Mouse (Mus musculus) kidney, postnatal 0 days (tissue): ENCODE measurements around the gene Wdsub1. TPM values are rescaled to one million over a fixed set of nuclear protein-coding genes. Genes with fewer than 3 reads are reported as not detected.
A peak's percentile ranks its signal among the peaks of the same experiment; 100 is the strongest.

Experiments used
- ATAC-seq: fragments of 200-750 bp; cut with Nextera tagmentation; replicated peaks from 2 replicates; pipeline ENCODE4 v1.8.0; 2017; ENCODE audit warnings: low read depth, moderate number of reproducible peaks, moderate TSS enrichment, moderate library complexity; ENCODE audit not compliant: low FRiP score
- DNase-seq: peaks from one replicate; pipeline ENCODE4 v3.0.0-alpha.2; 2016; ENCODE audit warnings: low spot score
- H3K27ac ChIP-seq: fragments of 300-500 bp; sonication (generic); 2 replicates; pipeline ENCODE4 v1.5.1; 2014; ENCODE audit warnings: mild to moderate bottlenecking
- H3K27me3 ChIP-seq: fragments of 300-500 bp; sonication (generic); 2 replicates; pipeline ENCODE4 v1.6.1; 2014; ENCODE audit warnings: low read length, mixed read lengths; ENCODE audit not compliant: insufficient read depth
- H3K36me3 ChIP-seq: fragments of 300-500 bp; sonication (generic); 2 replicates; pipeline ENCODE4 v1.6.1; 2014; ENCODE audit warnings: low read length, mixed read lengths; ENCODE audit not compliant: insufficient read depth
- H3K4me1 ChIP-seq: fragments of 300-500 bp; sonication (generic); replicated peaks from 2 replicates; pipeline ENCODE4 v1.6.1; 2014; ENCODE audit warnings: antibody characterized with exemption, low read length, mixed read lengths; ENCODE audit not compliant: insufficient read depth
- H3K4me2 ChIP-seq: fragments of 300-500 bp; sonication (generic); 2 replicates; pipeline ENCODE4 v1.6.1; 2014; ENCODE audit warnings: mild to moderate bottlenecking, low read length, moderate library complexity, mixed read lengths
- H3K4me3 ChIP-seq: fragments of 300-500 bp; sonication (generic); replicated peaks from 2 replicates; pipeline ENCODE4 v1.5.1; 2014; ENCODE audit warnings: low read depth, low read length
- H3K9ac ChIP-seq: fragments of 300-500 bp; sonication (generic); 2 replicates; pipeline ENCODE4 v1.6.1; 2014; ENCODE audit warnings: low read depth, low read length
- H3K9me3 ChIP-seq: fragments of 300-500 bp; sonication (generic); replicated peaks from 2 replicates; pipeline ENCODE4 v1.6.1; 2016; ENCODE audit warnings: low read length, inconsistent platforms, mixed read lengths
- CTCF ChIP-seq: IDR thresholded peaks from 2 replicates; pipeline ENCODE4 v1.5.1; 2016; ENCODE audit warnings: antibody characterized with exemption, low read depth, mild to moderate bottlenecking, moderate library complexity
- WGBS: fragments of 180-500 bp; shearing (Covaris S2); extraction: QIAGEN DNeasy Blood & Tissue Kit; methylation state at CpG from one replicate; pipeline ENCODE4 v1.1.7; 2014; 5-methylcytosine and 5-hydroxymethylcytosine counted together
- polyA plus RNA-seq: library from polyadenylated mRNA; unstranded; fragments of >200 nt; fragmentation: Nextera tagmentation; extraction: Ambion mirVana; gene quantifications from 2 replicates; pipeline ENCODE4 v1.2.1, GENCODE M21; 2015

Gene Wdsub1
- polyA plus RNA-seq, 1 experiment from 2014 or later = 39.2 TPM

DNA sequence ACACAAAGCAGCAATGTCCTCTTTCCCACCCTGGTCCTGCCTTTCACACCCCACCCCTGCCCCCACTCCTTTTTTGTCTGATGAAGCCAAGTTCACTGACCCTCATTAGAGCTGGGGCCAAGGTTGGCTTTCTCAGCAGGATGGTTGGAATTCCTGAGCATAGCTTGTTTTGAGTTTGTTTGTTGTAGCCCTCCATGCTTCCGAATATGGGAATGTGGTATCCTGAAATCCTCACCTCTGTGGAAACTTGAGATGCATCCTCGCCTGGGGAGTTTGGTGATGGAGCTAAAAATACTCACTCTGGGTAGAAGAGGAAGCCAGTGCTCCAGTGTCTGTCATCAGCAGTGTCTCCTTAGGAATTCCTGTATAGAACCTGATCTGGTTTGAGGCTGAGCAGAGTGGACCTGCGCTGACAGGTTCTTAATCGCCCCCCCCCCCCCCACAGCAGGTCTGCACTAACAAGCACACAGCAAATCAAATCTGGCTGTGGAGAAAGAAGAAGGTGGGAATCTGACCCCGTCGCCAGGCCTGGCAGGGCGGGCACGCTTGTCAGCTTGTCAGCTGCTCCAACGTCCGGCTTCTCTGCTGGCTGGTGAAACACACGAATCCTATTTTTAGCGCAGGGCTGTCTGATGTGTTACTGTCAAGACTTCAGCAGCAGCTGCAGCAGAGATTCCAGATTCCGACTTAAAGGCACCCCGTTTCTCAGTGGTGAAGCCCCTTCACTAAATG lies 53.4 kb downstream of the Wdsub1 start:
- peak overlapping the region; percentile 75 for H3K27ac ChIP-seq
- 0 out of 2 replicates have a peak overlapping the region, but pooled peaks have one; percentile 4 for H3K4me2 ChIP-seq
- no peaks in the 10 kb centered on the region for H3K27me3 ChIP-seq
- 0 out of 2 replicates have a peak overlapping the region, but pooled peaks have one; percentile 2 for H3K9ac ChIP-seq
- ATAC-seq = peak; percentile 73
- peak; percentile 89 for DNase-seq
- no peaks in the 10 kb centered on the region for H3K9me3 ChIP-seq
- H3K4me3 ChIP-seq = no peak overlapping the region
- H3K36me3 ChIP-seq = peaks cover 32% of the 10 kb centered on the region; the same call in 1 of the 2 replicates
- H3K4me1 ChIP-seq = peaks cover 21% of the 10 kb centered on the region
- WGBS = 17% methylated on average over 14 of the region's 14 CpGs
- TF ChIP-seq CTCF = no peak

DNA sequence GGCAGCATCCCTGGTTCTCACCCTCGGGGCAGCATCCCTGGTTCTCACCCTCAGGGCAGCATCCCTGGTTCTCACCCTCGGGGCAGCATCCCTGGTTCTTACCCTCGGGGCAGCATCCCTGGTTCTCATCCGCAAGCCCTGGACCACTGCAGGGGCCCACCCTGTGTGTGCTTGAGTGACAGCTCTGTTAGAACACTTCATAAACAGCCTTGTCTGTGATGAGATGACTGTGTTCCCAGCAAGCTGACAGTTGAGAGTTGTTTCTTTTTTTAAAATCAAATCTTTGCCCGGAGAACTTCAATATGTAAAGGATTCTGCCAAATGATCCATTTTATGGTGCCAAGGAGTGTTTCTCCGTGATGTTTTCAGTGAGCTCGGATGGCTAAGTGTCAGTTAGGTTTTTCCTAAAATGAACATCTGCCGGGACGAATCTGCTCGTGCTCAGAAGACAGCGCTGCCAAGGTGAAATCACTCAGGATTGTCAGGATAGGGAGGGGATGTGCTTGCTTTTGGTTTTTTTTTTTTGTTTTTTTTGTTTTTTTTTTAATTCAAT lies 54.2 kb downstream of the Wdsub1 start:
- H3K27ac ChIP-seq = peak overlapping the region; percentile 71
- peaks cover 28% of the 10 kb centered on the region; the same call in 1 of the 2 replicates for H3K36me3 ChIP-seq
- no peak overlapping the region for H3K9ac ChIP-seq
- no peak overlapping the region for H3K4me3 ChIP-seq
- H3K4me1 ChIP-seq = peaks cover 21% of the 10 kb centered on the region
- no peaks in the 10 kb centered on the region for H3K27me3 ChIP-seq
- TF ChIP-seq CTCF = no peak
- ATAC-seq = no peak
- DNase-seq = no peak
- no peaks in the 10 kb centered on the region for H3K9me3 ChIP-seq
- H3K4me2 ChIP-seq = no peak overlapping the region
- 45% methylated on average over 11 of the region's 11 CpGs for WGBS

DNA sequence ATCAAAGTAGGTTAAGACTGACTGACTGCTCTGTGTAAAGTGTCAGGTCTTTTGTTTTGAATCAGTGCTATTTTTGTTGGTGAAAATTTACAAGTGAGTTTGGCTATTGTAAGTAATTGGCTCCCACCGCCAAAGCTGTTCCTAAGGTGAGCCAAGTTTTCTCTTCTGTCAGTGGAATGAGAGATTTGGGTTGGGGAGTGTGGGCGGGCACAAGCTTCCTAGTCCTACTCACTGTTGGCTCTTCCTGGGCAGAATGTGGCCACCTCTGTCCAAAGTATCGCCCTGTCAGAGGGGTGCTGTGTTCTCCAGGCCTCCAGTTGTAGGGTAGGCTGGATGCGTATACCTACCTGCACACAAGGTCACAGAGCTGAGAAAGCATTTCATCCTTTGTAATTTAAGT lies 57.0 kb downstream of the Wdsub1 start:
- Histone ChIP-seq H3K27ac (no peak overlapping the region), H3K27me3 (no peaks in the 10 kb centered on the region), H3K9ac (no peak overlapping the region), H3K9me3 (no peaks in the 10 kb centered on the region), H3K4me2 (no peak overlapping the region), H3K4me1 (peaks cover 21% of the 10 kb centered on the region), H3K4me3 (no peak overlapping the region), H3K36me3 (peaks cover 29% of the 10 kb centered on the region; the same call in 1 of the 2 replicates)
- 94% methylated on average over 4 of the region's 4 CpGs for WGBS
- TF ChIP-seq CTCF = no peak
- DNase-seq (no peak), ATAC-seq (no peak)

- Histone ChIP-seq H3K9ac (no peak overlapping the region), H3K4me3 (no peak overlapping the region), H3K4me1 (peaks cover 13% of the 10 kb centered on the region), H3K4me2 (no peak overlapping the region), H3K36me3 (peaks cover 39% of the 10 kb centered on the region), H3K27ac (no peak overlapping the region), H3K9me3 (no peaks in the 10 kb centered on the region), H3K27me3 (no peaks in the 10 kb centered on the region)
- ATAC-seq (no peak), DNase-seq (no peak)
- 72% methylated on average over 8 of the region's 8 CpGs for WGBS
- TF ChIP-seq CTCF = no peak
Measured at GRCm38 (mm10) chr2:59824289-59824688, 58.1 kb downstream of the Wdsub1 start.

GRCm38 (mm10) chr2:59821044-59821443 lies 61.3 kb downstream of the Wdsub1 start:
- no peak for ATAC-seq
- TF ChIP-seq CTCF = no peak
- Histone ChIP-seq H3K9me3 (no peaks in the 10 kb centered on the region), H3K4me2 (no peak overlapping the region), H3K27ac (no peak overlapping the region), H3K27me3 (no peaks in the 10 kb centered on the region), H3K36me3 (peaks cover 53% of the 10 kb centered on the region), H3K9ac (no peak overlapping the region), H3K4me1 (no peaks in the 10 kb centered on the region), H3K4me3 (no peak overlapping the region)
- no peak for DNase-seq
- 72% methylated on average over 2 of the region's 2 CpGs for WGBS

- Histone ChIP-seq H3K36me3 (peaks cover 56% of the 10 kb centered on the region), H3K4me1 (no peaks in the 10 kb centered on the region), H3K4me3 (no peak overlapping the region), H3K27me3 (no peaks in the 10 kb centered on the region), H3K27ac (no peak overlapping the region), H3K9ac (no peak overlapping the region), H3K4me2 (no peak overlapping the region), H3K9me3 (no peaks in the 10 kb centered on the region)
- ATAC-seq = no peak
- 70% methylated on average over 15 of the region's 15 CpGs for WGBS
- no peak for TF ChIP-seq CTCF
- no peak for DNase-seq
Measured at GRCm38 (mm10) chr2:59820088-59820487, 62.3 kb downstream of the Wdsub1 start.
